Mouse (Mus musculus) left cerebral cortex, postnatal 25 days (tissue): ENCODE data around the gene Notch3. TPM values are rescaled to one million over a fixed set of nuclear protein-coding genes. Genes with fewer than 3 reads are reported as not detected.
"Not testable (repeated sequence)": the region's sequence is repeated elsewhere in the genome, so short reads cannot be mapped to it uniquely, and the experiment has no call there.

Experiments
- DNase-seq, 2 experiments: peaks; one replicate each; pipeline ENCODE4 v3.0.0; 2022; ENCODE audit warnings: low spot score in 2 of 2, mixed read lengths in 1 of 2
- intact Hi-C: fragments of 180-260 bp; cut with DNase I; formaldehyde crosslinking; loops from one replicate; pipeline ENCODE4 v1.15.1; 2025
- total RNA-seq, 2 experiments: library from RNA; stranded (reverse); gene quantifications; 2 replicates each; pipeline ENCODE4 v1.2.3; 2021

The Notch3 gene
- total RNA-seq, 2 experiments from 2014 or later, result 7.5 to 10.0 TPM

DNA sequence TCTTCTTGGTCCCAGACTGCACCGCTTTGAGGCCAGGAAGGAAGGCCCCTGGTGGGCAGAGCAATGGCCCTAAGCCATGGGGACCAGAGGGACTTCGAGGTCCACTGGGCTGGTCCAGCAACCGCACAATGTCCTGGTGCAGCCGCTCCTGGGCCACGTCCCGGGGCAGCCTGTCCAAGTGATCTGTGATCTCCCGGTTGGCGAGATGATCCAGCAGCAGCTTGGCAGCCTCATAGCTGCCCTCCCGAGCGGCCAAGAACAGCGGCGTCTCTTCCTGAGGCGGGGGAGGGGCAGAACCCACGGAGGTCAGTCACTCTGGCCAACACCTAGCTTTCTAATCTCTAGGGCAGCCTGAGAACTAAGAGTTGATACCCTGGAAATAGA, 44.1 kb downstream of the Notch3 start:
- intact Hi-C loops, result no loop called here
- DNase-seq, result no peak

DNA sequence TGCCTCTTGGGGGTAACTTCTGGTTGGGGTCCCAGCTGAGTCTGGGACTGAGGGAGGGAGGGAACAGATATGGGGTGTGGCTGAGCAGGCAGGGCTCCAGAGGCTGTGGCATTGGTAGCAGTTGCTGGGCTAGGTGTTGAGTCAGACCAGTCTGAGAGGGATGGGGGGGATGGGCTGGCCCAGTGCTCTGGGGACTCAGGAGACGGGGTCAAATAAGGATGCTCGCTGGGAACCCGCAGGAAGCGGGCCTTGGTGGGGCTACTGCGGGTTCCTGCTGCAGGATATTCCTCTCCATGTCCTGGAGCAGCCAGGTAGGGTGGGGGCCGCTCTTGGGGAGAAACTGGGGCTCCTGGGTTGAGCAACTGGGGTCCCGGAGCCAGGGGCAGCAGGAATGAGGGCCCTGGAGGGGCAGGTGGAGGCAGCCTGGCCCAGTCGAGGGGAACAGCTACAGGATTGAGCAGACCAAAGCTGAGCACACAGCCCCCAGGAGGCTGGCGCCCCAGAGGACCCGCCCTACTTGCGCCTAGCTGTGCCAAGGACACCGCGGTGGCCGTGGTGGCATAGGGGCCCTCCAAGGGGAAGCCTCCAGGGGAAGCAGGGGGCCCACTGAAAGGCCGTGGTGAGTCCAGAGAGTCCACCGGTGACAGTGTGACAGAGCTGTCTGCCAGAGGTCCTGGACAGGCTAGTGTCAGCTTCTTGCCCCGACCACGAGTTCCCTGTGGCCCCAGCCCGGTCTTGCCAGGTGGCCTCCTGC, 44.6 kb downstream of the Notch3 start:
- DNase-seq, result no peak
- intact Hi-C loops, result no loop called here

GRCm38 (mm10) chr17:32120771-32121532, 45.7 kb downstream of the Notch3 start:
- DNase-seq, result no peak
- intact Hi-C loops, result no loop called here

- peak in 1 of 2 experiments; percentile 37 for DNase-seq
- intact Hi-C loops, result no loop called here
These were observed 47.5 kb downstream of the Notch3 start for GRCm38 (mm10) chr17:32119196-32119595.

DNA sequence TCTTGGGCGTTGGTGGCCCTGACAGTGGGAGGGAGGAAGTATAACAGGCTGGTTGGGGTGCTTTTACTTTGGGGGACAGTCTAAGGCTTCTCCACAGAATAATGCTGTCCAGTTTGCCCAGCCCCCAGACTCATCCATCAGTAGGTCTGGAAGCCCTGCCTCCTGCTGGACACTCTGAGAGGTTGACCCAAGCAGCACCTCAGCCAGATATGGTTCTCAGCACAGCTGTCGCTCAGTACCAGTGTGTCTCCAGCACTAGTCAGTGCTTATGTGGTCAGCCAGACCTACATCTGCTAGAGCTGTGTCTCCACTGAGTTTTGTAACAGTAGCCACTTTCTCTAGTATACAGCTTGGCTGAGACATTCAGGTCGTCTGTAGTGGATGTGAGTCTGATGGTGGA, 48.2 kb downstream of the Notch3 start:
- no peak for DNase-seq
- intact Hi-C loops, result no loop called here

- intact Hi-C loops, result not testable (repeated sequence)
- DNase-seq, result peak; percentile 73 to 93
These were observed 48.7 kb downstream of the Notch3 start for GRCm38 (mm10) chr17:32117872-32118421.

- intact Hi-C loops, result no loop called here
These were observed 49.3 kb downstream of the Notch3 start for GRCm38 (mm10) chr17:32117287-32117871.

GRCm38 (mm10) chr17:32116586-32117286, 49.9 kb downstream of the Notch3 start:
- intact Hi-C loops, result no loop called here
- DNase-seq, result no peak

More at GRCm38 (mm10) chr17:32117287-32117871, 49.3 kb downstream of the Notch3 start:
- DNase-seq, result no peak

DNA sequence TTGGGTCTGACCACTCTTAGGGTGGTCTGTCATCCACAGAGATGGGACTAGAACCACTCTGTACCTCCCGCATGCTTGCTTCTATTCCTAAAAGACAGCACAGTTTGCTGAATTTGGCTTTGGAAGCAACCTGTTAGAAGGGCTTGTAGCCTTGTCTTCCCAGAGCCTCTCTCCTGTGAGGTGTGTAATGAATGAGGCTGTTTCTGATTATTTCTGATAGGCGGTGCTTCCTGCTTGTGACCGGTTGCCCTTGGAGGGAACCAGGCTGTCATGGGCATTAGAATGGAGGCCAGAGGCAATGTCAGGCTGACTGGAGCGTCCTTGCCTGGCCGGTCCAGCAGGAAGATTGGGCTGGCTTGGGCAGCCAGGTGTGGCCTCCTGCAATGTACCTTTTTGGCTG, 52.2 kb downstream of the Notch3 start:
- intact Hi-C loops, DNase-seq: not testable (repeated sequence)

GRCm38 (mm10) chr17:32113523-32114421, 52.9 kb downstream of the Notch3 start:
- intact Hi-C loops, result no loop called here
- DNase-seq, result peak; percentile 42 to 50

GRCm38 (mm10) chr17:32113255-32113522, 53.5 kb downstream of the Notch3 start:
- DNase-seq, result no peak
- intact Hi-C loops, result no loop called here

- intact Hi-C loops, result no loop called here
These were observed 54.0 kb downstream of the Notch3 start for GRCm38 (mm10) chr17:32112434-32113254.

GRCm38 (mm10) chr17:32110980-32111780, 55.5 kb downstream of the Notch3 start:
- DNase-seq, result no peak
- intact Hi-C loops, result no loop called here

More at GRCm38 (mm10) chr17:32112434-32113254, 54.0 kb downstream of the Notch3 start:
- no peak for DNase-seq

DNA sequence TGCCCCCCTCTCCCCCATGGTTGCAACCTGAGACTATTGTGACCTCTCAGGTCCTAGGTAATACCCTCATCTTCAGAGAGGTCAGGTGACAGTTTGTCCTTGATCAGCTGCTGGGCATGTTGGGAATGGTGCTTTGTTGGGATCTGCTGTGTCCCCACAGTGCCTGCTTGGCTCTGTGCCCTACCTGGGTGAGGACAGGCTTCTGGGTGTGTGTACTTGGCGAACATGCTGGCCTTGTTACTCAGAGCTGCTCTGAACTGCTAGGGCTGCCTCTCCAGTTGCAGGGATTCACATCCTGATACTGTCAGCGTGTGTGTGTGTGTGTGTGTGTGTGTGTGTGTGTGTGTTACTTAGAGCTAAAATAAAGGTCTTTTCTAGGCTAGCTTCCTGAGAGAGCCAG, 56.2 kb downstream of the Notch3 start:
- no peak for DNase-seq
- intact Hi-C loops, result no loop called here

- intact Hi-C loops, result no loop called here
- DNase-seq, result no peak
These were observed 57.3 kb downstream of the Notch3 start for GRCm38 (mm10) chr17:32109201-32109940.

- not testable (repeated sequence) for DNase-seq
These were observed 58.2 kb downstream of the Notch3 start for GRCm38 (mm10) chr17:32108320-32109011.

More at GRCm38 (mm10) chr17:32108320-32109011, 58.2 kb downstream of the Notch3 start:
- intact Hi-C loops, result not testable (repeated sequence)
